Mouse (Mus musculus) NIH3T3 (cell line): Measurements from ENCODE around the gene Fcf1.

Source experiments
- DNase-seq: peaks from one replicate; pipeline ENCODE4 v3.0.0-alpha.2; 2012; ENCODE audit warnings: low read depth

The Fcf1 gene

DNA sequence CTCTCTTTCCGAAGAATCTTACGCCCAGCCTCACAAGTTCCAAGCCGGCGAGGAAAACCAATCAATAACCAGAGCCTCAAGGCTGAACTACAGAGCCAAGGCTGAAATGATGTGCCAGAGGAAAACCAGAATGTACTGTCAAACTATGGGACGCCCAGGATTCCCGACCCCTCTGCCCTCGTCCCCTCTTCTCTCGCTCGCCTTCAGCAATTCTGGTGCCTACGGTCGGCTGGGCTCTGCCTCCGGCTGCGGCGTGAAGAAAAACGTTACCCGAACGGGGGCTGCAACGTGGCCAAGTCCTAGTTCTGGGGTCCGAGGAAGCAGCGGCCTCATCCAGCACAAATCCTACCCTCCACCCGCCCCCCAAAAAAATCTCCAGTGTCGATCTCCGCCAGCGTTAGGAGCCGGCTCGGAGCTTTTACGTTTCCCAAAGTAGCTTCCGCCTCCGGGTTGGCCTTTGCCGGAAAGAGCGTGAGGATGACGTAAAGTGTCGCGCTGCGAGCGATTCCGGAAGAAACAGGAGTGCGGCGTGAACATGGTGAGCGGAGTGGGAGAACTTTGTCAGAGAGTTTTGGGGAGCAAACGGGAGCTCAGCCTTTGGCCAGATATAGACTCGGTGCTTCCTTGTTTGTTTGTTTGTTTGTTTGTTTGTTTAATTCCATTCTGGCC is at the start of gene Fcf1, which contains the start of gene Arel1:
Gene Fcf1 (plus strand): TSS at position 470 of the 669 bp plus-strand sequence.
Gene Arel1 (minus strand): TSS at position 473 of the 669 bp plus-strand sequence.
- peak; percentile 95 for DNase-seq

DNA sequence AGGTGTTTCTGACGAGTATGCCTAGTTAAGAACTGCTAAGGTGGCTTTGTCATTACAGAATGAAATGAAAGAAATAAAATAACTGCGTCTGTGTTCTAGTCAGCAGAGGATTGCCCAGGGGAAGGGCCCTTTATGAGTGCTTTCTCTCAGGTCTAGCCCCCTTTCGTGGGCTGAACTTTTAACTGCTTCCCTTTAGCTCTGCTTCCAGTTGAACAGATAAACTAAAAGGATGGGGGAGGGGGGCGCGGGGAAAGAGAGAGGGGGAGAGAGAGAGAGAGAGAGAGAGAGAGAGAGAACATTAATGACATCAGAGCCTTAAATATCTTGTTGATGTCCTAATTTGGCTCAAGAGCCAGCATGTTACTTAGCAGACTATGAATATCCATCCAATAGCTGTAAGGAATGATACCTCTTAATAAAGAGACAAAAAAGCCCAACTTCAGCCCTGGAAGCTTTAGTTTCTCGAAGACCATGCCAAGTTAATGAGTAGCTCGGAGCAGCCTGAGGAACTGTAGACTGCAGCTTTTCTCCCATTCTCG is 48.7 kb upstream of the Fcf1 start:
- no peak for DNase-seq

DNA sequence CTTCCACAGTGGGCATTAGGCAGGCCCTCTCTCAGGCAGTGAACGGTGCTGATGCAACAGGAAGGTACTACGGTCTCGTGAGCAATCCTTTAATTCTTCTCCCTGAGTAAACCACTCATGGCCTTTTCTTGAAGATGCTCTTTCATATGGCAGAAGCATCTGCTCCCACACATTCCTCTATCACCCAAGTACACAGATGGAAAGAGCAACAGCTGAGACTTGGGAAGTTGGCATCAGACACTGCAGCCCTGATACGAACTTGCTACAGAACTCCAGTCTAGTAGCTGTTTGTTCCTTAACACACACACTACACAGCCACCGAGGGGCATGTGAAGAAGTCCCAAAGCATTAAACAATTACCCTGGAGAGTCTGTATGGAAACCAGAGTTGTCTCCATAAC is 46.4 kb upstream of the Fcf1 start:
- DNase-seq = no peak

DNA sequence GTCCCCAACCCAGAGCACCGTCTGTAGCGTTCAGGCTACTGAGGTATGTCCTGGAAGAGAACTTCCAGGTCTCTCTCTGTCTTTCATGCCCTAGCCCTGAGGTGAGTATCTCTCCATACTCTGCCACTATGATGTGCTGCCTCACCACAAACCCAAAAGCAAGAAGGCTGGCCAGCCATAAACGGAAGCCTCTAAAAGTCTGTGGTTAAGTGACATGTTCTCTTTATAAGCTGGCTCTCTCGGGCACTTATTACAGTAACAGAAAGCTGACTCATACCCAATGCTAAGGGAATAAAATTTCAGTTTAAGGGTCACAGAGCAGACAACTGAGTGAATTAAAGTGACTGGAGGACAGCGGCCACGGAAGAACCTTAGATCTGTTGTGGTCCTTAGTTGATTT is 44.2 kb upstream of the Fcf1 start:
- DNase-seq = peak; percentile 16

DNA sequence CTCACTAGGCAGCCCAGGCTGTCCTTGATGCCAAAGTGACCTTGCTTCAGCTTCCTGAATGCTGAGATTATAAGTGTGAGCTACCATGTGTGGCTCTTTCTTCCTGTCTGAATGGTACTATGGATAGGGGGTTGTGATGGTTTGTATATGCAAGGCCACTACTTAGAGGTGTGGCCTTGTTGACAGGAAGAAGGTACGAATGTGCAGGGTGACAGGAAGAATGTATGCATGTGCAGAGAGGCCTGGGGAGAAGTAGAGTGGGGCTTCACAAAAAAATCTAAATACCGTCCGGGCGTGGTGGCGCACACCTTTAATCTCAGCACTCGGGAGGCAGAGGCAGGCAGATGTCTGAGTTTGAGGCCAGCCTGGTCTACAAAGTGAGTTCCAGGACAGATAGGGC is 38.5 kb upstream of the Fcf1 start:
- no peak for DNase-seq

DNA sequence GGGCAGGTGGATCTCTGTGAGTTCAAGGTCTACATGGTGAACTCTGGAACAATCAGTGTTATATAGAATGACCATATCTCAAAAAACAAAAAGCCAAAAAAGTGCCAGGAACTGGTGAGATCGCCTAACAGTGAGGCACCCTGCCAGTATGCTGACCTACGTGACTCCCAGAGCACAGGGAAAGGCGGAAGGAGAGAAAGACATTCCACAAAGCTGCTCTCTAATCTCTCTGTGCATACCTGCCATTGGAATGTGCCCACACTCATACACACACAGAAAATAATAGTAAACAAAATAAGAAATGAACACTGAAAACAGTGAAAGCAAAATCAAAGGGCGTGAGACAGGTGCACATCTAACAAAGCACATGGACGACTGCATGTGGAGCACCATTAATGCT is 35.4 kb upstream of the Fcf1 start:
- no peak for DNase-seq

DNA sequence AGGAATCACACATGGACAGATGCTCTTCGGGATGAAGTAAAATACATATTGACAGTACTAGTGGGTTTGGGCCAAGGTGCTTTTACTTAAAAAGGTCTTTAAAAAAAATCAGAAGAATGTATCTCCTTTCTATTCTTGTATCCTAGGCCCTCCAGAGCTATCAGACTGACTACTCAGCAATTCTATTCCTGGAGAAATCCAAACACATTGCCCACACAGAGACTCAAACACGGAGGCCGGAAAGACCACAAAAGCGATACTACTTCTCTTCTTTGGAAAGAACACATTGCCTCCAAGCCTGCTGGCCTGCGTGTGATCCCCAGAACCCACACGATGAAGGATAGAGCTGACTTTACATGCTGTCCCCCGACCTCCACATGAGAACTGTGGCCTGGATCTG is 31.6 kb upstream of the Fcf1 start:
- DNase-seq = no peak

DNA sequence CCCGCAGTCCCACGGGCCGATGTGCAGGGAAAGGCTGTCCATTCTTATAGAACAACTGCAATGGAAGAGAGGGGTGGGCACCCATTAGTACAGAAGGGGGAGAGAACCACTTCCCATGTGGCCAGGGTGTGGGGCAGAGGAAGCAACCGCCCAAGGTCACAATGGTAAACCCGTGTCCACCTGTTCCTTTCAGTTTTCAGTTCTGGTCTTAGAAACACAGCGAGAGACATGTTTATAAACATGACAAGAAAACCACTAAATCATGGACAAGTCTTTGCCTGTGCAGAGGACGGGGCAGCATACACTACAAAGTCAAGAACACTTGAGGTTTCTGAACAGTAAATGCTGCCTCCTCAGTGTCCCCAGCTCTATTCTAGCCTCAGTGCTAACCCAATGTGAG is 30.4 kb upstream of the Fcf1 start:
- DNase-seq = no peak

DNA sequence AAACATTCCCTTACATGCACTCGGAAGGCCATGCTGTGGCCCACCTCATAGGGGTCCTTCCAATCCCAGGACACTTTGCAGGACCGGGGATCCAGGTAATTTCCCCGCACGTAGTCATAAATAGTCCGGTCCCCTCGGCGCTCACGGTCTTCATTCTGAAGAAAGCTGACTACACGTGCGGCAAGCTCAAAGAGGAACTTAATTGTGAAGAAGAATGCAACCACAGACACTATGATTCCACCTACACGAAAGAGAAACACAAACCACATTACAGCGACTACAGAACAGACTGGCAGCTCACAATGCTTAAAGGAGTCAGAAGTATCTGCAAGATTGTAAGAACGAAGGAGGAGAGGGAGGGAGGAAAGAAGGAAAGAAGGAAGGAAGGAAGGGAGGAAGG is 29.0 kb upstream of the Fcf1 start:
- no peak for DNase-seq

DNA sequence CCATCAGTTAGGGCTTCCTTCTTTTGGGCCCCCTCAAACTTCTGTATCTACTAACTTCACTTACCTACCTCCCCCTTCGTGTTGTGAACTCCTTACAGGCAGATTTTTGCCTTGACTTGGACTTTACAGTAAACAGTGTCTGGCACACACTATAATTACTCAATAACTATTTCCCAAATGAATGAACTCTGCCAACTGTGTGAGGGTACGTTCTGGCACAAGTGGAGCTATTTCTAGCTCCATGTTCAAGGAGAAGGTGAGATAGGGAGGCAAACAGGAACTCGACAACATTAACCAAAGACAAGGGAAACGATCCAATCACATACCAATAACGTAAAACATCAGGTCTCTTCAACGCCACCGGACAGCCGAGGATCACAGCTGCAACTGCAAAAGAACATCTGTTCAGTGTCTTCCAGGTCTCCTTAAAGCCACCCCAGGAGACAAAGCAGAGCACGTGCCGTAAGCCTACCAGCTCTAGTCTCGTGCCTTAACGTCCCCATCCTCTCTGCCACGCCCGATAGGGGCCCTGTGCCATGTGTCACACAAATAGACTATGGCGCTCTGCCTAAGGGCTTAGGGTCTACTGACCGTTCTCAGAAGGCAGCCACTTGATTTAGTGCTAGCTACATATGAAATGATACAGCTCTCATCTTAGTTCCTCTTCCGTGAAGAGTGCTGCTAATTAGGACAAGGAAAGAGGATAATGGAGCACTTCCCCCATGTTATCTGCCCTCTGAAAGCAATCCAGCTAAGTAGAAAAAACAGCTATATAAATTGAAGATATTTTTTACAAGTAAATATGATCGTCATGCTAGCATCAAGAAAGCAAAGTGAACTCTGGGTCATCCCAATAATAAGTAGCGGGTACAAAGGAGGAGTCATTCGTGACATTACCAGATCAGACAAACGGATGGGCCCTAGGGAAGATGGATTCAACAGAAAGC is 27.4 kb upstream of the Fcf1 start:
- no peak for DNase-seq

DNA sequence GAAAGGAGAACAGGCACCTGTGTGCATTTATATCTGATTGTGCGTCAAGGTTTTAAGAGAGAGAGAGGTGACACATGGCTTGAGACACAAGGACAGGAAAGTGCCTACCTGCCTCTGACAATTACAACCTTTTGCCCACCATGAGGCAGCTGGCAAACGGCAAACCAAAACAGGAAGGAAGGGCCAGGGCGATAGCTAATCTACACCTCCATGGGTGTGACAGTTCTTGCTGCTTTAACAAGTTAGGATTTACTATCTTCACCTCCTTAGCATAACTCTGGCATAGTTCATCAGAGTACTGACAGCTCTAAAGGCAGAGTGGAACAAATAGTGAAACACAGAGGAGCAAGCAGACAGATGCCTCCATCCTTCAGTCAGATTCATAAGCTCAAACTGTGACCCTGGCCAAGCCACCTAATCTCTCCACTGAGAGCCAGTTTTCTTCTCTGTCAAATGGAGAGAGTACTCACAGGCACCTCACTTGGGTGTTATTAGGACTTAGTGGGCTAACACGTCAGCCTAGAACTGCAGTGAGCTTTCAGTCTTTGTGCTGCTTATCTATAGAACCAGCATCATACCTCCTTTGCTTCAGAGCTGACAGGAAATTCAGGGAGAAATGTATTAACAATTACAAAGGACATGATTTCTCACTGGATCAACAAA is 26.4 kb upstream of the Fcf1 start:
- DNase-seq = no peak

DNA sequence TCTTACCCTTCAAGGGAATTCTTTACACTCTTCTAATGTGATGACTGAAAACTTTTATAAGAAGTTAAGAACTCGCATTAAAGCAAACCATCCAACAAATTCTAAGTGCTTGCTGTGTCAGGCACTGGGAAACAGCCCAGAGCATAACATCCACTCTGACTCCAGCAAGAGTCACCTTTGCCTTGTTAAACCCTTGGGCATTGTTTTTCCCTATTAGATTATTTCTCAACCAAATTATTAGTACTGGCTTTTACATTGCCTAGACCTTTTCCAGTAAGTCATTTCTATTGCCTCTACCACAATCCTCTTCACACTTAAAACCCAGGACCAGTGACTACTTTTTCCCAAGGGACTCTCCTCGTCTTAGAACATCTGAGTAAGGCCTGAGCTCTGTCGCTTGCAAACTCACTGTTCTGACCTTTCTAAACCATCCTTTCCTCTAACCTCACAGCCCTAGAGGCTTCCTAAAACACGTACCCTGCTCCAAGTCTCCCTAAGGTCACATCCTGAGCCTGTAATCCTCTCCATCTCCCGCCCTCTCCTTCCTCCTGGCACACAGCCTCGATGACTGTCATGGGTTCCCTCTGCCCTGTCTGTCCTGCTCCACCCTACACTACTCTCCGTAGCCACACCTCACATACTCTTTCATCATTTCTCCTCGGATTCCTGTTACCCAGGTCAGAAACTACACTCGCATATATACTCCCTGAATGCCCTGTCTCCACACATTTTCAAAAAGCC is 25.7 kb upstream of the Fcf1 start:
- DNase-seq = no peak

DNA sequence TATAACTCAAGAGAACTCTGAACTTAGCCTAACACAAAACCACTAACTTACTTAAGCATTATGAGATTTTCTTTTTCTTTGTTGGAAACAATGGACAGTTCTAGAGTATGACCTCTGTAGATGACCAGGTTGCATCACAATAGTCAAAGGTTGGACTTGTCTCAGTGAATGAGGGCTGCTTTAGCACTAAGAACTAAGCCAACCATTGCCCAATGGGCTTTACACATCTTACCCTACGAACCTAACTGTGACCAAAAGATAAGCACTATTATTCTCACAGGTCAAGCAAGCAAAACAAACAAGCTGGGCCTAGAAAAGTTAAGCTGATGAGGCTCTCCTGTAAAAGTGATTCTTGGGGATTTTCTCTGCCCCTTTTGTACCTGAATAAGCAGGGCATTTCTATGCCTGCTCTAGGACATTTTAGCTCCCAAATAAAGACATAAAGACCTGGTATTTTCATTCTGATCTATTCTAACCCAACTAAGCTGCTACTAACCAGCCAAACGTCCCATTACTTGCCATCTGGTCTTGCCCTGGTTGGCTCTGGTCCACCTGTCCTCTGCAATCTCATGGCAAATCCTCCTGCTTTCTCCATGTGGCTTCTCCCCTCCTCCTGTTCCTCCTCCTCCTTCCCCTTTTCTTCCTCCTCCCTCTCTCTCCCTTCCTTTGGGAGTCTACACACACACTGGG is 22.7 kb upstream of the Fcf1 start:
- DNase-seq = no peak

DNA sequence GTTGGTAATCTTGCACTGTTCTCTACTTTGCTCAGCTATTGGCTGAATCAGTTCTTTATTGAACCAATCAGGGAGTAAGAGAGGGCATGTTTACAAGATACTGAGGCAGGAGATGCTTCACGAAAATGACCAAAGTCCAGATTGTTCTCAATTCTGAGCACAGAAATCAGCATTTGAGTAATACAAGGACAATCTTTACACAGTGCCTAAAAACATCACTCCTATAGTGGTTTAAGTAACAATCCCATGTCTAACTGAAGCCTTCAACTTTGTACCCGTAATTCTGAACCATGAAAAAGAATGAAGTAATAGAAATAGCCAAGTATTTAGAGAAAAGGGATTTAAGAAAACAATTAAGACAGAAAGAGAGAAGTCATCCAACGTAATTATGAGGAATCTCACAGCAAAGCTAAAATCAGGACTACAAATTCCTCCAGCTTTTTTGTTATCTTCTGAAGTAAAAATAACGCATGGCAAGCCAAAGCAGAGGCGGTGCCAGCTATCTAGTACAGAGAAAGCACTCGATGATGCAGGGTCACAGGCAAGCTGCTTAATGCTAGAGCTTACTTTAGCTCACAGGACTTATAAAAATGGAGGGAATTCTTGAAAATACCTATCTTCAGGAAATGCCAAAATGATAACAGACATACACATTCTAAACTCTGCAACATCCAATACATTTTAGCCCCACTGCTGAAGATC is 22.0 kb upstream of the Fcf1 start:
- no peak for DNase-seq

DNA sequence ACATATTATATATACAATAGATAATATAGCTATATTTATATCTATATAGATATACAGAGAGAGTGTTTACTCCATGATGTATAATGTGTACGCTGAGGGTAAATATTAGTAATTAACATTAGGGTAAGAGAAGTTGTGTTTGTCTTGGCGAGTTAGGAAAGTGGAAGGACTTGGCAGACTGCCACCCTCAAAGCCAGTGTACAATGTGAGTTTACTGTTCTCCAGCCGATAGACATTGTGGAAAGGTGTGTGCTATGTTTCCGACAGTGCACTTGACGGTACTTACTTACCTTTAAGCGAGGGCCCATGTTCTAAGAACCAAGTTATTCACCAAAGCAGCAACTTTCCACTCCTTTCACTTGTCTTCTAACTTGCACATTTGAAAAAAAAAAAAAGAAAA is 19.9 kb upstream of the Fcf1 start:
- DNase-seq = no peak

DNA sequence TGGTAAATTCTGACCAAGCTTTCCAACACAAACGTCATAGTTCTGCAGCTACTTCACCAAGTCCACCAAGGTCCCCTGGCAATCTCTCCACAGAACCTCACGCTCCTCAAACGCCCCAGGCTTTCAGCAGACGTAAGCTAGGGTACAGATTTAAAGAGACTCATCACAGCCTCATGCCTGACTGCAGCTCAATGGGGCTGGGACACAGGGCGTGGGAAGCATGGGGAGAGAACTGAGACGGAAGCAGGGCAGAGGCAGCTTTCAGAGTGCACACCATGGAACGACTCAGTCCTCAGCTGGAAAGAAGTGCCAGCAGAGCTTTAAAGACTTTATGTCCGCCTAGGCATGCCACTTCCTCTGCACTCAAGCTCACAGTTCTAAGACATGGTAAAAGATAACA is 19.2 kb upstream of the Fcf1 start:
- no peak for DNase-seq

DNA sequence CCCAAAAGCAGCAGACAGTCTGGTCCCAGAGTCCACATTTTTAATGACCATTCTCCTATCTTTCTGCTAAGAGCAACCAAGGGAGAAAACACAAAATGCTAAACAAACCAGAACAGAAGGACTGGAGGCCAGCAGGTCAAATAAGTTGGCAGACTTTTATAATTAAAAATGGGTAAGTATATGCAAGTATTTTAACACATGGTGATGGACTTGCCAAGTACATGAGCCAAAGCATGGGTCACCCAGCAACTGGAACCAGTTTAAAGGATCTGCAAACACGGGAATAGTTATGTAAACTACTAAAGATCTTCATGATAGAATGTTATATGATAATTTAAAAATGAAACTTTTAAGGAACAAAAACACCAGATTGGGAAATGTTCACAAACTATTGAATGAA is 18.3 kb upstream of the Fcf1 start:
- DNase-seq = no peak

DNA sequence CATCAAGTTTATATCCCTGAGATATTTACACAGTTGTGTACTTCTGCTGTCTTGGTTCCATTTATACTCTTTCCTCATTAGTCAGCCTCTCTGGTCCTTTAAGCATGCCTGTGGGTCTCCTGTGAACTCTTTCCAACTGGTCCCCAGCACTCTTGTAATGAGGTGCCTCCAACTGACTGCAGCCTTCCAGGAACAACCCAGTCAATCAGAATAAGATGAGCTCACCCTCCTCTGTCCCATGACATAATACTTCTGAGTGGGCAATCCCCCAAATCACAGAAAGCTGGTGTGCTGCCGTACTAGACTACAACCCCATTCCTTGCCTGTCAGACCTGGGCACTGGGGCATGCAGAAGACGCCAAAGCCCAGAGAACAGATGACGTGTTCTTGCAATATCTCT is 14.4 kb upstream of the Fcf1 start:
- DNase-seq = no peak

DNA sequence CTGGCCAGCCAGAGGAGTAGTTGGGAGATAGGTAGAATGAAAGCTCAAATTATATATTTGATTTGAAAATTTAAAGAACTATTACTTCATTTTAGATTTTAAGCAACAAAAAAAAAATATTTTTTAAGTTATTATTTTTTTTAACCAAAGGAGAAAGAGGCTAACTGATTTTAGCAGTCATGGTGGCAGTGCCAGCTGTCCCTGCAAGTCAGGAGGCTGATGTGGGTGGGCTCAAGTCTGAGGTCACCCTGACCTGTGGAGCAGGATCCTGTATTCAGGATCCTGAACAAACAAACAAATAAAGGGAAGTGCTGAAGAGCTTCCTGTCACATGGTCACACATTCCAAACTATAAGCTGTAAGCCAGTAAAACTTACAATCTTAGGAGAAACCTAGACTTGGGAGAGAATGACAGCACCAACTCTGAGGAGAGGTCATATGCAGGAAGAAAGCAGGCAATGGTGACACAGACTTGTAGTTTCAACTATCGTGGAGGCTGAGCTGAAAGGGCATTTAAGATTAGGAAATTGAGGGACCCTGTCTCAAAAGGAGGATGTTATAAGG is 11.8 kb upstream of the Fcf1 start:
- no peak for DNase-seq

DNA sequence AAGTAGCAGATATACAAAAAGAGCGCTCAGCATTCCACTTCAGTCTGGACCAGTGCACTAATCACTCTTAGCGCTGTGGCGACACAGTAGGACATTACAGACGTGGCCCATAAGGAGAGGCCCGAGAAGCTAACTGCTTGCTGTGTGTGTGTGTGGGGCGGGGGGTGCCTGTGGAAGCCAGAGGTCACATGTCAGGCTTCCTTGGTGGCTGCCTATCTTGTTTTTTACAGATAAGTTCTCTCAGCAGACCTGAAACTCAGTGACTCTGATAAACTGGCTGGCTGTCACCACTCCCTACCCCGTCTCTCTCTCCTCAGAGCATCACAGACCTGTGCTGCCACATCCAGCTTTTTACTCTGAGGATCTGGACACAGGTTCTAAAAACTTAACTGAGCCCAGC is 8.1 kb upstream of the Fcf1 start:
- DNase-seq = no peak
